Mouse (Mus musculus) CD8-positive naive resting alpha-beta T cell, adult 2 months (primary cell): ENCODE measurements at regions not wholly inside any gene's neighbourhood (a gene's known extent, or its start where the extent isn't known, plus 50 kb on each side); places are given as distances from the start of the nearest gene placed in this dataset.

ENCODE experiments used
- DNase-seq, 2 experiments: peaks; one replicate each; pipeline ENCODE4 v3.0.0; 2022; ENCODE audit warnings: low read depth in 2 of 2, low spot score in 2 of 2

DNA sequence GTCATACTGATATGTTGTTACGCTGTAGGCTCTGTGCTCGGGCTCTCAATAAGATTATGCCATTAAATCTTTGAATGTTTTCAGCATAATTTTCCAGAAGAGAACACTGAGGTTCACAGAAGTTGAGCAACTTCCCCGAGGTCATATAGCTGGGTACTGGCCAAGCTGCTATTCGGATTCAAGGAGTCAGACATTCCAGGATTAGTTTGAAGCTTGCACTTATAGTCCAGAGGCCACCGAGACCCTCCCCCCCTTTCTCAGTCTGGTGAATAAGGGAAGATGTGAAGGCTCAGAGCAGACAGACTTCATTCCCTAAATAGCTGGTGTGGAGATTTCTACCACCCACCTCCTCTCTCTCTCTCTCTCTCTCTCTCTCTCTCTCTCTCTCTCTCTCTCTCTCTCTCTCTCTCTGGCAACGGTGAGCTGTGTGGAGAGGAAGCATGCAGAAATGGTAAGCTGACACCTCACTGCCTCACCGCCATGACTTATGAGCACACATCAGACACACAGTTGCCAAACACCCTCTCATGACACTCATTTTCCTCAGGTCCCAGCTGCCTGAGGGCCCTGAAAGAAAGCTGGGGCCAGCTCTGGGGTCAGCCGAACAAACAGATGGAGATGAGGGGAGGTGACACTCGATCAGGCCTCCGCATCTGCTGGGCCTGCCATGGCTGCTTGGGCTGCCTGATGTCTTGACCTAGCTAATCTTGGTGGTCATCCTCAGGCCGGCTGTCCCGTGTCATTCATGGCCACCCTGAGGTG, 107.0 kb upstream of the Pdzrn3 start:
- DNase-seq = no peak

GRCm38 (mm10) chr6:101482635-101483465, 105.2 kb upstream of the Pdzrn3 start:
- no peak for DNase-seq

- DNase-seq = no peak
These were observed 96.3 kb upstream of the Pdzrn3 start for GRCm38 (mm10) chr6:101473956-101474355.

DNA sequence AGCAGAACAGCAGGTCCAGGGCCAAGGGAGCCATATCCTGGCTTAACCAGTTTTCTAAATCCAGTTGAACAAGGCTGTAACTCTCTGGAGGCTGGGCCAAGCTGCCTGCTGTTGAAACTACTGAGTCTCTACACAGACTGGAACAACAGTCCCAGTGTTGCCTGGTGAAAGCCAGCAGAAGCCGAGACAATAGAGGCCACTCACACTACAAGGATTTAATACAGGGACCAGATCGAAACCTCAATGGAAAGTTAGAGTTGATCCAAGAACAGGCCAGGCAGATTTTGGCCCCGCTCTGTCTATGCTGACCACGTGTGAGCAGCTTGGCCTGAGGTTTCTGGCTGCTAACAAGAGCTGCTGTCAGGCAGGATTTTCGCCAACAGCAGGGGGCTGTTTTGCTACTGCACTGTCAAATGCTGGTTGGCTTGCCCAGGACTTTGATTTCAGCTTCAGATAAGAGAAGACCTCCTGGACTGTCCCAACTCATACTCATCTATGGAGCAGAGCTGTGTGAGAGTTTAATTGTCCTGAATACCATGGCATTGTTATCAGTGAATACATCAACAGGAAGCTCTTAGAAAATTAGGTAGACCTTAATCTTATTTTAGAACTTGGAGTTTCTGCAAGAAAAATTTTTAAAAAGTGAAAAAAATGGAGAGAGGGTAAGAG, 95.7 kb upstream of the Pdzrn3 start:
- DNase-seq = no peak

DNA sequence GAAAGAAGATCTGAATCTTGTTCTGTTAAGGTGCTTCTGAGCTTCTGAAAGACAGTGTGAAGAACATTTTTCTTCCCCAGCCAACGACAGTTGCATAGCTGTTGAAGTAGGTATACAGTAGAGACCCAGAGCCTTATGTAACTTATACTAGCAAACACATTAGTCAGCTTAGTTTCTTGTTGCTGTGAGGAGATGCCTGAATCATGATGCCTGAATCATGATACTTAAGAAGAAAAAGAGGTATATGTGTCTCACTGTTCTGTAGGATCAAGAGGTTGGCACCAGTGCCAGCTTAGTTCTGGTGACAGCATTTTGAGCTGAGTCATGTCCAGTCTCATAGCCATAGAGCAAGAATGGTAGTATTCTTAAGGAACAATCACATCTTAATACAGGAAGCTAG, 87.2 kb upstream of the Pdzrn3 start:
- DNase-seq = no peak

DNA sequence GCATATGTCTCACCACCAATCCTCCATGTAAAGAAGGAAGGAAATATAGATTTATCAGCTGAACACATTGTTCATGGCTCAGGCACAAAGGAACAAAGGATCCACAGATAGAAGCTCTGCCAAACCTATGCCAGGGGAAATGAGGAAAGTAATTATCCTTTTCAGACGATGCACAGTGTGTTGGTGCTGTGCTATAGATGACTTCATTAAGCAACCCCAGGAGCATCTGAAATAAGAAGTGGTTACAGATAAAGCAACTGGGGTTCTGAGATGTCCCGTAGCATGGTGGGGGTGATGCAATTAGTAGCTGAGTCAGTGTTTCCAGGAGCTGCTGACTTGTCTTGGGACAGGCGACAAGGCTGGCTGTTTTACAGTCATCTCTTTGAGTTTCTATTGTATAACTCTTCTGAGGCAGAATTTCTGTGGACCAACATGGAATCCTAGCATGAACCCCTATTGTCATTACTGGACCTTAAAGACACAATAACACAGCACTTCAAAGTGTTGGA, 86.2 kb upstream of the Pdzrn3 start:
- no peak for DNase-seq

DNA sequence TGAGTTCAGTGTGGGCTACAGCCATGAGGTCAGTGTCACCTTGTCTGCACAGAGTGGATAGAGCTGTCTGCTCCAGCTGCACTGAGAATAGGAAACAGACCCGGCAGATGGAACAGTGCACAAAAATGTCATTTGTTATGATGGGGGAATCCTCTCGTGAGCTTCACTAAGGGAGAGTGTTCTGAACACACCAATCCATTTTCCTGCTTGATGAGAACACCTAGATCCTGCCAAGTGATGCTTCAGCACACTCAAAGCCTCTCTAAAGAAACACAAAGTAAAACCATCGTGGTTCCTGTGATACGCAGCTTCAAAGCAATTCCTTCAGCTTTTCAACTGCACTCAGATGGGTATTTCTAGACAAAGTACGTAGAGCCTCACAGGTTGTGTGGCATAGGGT, 69.0 kb upstream of the Pdzrn3 start:
- no peak for DNase-seq

DNA sequence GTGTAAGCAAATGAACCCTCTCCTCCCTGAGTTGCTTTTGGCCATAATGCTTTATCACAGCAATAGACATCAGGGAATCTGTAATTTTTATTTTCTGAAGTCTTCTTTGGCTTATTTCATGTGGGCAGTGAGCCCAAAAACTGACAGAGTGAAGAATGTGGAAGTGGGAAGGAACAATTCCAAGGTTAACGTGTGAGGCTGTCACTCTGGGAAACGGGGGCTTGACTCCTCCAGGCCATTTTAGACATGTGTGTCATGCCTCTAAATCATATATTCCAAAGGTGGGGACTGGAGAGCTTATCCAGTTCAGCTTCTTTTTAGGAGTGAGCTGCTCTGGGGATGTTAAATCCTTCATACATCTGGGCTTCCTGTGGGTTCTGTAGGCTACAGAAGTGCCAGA, 68.6 kb upstream of the Pdzrn3 start:
- no peak for DNase-seq

DNA sequence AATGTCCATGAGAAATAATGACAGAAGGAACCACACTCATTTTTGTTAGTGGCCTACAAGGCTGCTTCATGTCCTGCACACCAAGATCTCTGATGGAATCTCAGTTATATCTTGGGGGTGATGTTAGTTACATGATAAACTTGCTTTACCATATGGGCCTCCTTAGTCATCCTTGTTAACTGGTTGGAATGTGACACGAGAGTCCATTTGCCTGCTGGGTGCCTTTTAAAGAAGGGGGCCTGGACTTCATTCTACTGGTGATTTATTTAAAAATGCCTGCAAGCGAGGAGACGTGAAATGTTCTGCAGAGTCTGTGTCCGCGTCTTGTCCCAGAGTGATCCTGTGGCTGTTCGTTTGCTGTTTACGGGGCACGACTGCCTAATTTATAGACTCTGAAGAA, 55.1 kb upstream of the Pdzrn3 start:
- DNase-seq = no peak

- DNase-seq = no peak
These were observed 51.9 kb upstream of the Pdzrn3 start for GRCm38 (mm10) chr6:101429634-101430033.
